Mouse (Mus musculus): Measurements from ENCODE around the gene Ptgs1. TPM values are rescaled to one million over a fixed set of nuclear protein-coding genes. Genes with fewer than 3 reads are reported as not detected.

Gene Ptgs1
- 20.0 and 32.3 TPM in 2 replicates for polyA plus RNA-seq (2012; rRNA removed; ENCODE audit: low replicate concordance)

DNA sequence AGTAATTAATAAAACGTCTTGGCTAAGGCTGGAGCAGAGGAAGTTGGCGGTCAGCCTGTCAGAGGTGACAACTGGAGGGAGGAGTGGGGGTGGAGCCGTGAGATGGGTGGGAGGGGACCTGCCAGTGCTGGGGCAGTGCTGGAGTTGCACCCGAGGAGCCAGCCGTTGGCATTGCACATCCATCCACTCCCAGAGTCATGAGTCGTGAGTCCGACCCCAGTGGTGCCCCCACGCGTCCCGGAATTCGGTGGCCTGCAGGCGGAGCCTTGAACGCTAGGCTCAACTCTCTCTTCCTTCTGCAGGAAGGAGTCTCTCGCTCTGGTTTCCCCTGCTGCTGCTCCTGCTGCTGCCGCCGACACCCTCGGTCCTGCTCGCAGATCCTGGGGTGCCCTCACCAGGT is at the start of gene Ptgs1:
Gene Ptgs1, plus strand, starts transcription at position 61 of the 400 bp plus-strand sequence.

Other genes with a start within 250 kb of the Ptgs1 start
- gene Ndufa8, start 181.0 kb upstream of the Ptgs1 start, polyA plus RNA-seq (2012; rRNA removed; ENCODE audit: low replicate concordance): 50.5 and 97.7 TPM in 2 replicates
- 0.14 TPM in 1 of 2 replicates, not detected in the other for gene Morn5, start 181.0 kb upstream of the Ptgs1 start, polyA plus RNA-seq (2012; rRNA removed; ENCODE audit: low replicate concordance)
- 0.64 and 1.7 TPM in 2 replicates for gene Lhx6, start 125.0 kb upstream of the Ptgs1 start, polyA plus RNA-seq (2012; rRNA removed; ENCODE audit: low replicate concordance)
- 9.9 and 24.2 TPM in 2 replicates for gene Mrrf, start 94.0 kb upstream of the Ptgs1 start, polyA plus RNA-seq (2012; rRNA removed; ENCODE audit: low replicate concordance)
- gene Rbm18, start 93.7 kb upstream of the Ptgs1 start, polyA plus RNA-seq (2012; rRNA removed; ENCODE audit: low replicate concordance): 1.3 and 2.0 TPM in 2 replicates
- not detected in 2 replicates for gene Olfr338, start 143.1 kb downstream of the Ptgs1 start, polyA plus RNA-seq (2012; rRNA removed; ENCODE audit: low replicate concordance)
- gene Olfr339, start 188.5 kb downstream of the Ptgs1 start, polyA plus RNA-seq (2012; rRNA removed; ENCODE audit: low replicate concordance): not detected in 2 replicates
- not detected in 2 replicates for gene Olfr340, start 222.2 kb downstream of the Ptgs1 start, polyA plus RNA-seq (2012; rRNA removed; ENCODE audit: low replicate concordance)